Mouse (Mus musculus): ENCODE measurements around the gene Tnnc2. TPM values are rescaled to one million over a fixed set of nuclear protein-coding genes. Genes with fewer than 3 reads are reported as not detected.

The Tnnc2 gene
- total RNA-seq, 2 experiments from 2014 or later, result 1.1 TPM; not detected in 1

DNA sequence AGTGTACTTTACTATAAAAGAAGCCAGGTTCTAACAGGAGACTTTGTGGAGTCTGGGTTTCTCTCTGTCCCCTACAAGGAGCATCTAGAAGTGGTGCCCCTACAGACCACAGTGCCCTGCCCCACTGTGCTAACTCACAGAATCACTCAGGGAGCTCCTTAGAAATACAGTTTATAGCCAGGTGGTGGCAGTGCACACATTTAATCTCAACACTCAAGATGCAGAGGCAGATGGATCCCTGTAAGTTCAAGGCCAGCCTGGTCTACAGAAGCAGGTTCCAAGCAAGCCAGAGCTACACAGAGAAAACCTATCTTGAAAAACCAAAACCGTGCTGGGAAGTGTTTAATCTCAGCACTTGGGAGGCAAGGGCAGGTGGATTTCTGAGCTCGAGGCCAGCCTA lies 14.0 kb upstream of the Tnnc2 start:
- intact Hi-C loops (cut with DNase I), result no loop called here
- H3K4me3 ChIP-seq, result no peak overlapping the region
- DNase-seq (ENCODE audit: extremely low spot score in 1 of 2, low spot score in 2 of 2), result no peak
- H3K27ac ChIP-seq, result no peak overlapping the region
- no peak for TF ChIP-seq CTCF (IDR thresholded peaks at IDR 0.05)

GRCm38 (mm10) chr2:164793236-164793635 lies 13.5 kb upstream of the Tnnc2 start:
- intact Hi-C loops (cut with DNase I), result no loop called here
- Histone ChIP-seq H3K4me3 (no peak overlapping the region), H3K27ac (no peak overlapping the region)
- peak in 1 of 2 experiments; percentile 62 for DNase-seq (ENCODE audit: extremely low spot score in 1 of 2, low spot score in 2 of 2)
- TF ChIP-seq CTCF (IDR thresholded peaks at IDR 0.05), result peak; percentile 78

GRCm38 (mm10) chr2:164792400-164793190 lies 12.8 kb upstream of the Tnnc2 start:
- H3K4me3 ChIP-seq, result no peak overlapping the region
- H3K27ac ChIP-seq, result no peak overlapping the region
- intact Hi-C loops (cut with DNase I), result no loop called here
- no peak for TF ChIP-seq CTCF (IDR thresholded peaks at IDR 0.05)
- no peak for DNase-seq (ENCODE audit: extremely low spot score in 1 of 2, low spot score in 2 of 2)

DNA sequence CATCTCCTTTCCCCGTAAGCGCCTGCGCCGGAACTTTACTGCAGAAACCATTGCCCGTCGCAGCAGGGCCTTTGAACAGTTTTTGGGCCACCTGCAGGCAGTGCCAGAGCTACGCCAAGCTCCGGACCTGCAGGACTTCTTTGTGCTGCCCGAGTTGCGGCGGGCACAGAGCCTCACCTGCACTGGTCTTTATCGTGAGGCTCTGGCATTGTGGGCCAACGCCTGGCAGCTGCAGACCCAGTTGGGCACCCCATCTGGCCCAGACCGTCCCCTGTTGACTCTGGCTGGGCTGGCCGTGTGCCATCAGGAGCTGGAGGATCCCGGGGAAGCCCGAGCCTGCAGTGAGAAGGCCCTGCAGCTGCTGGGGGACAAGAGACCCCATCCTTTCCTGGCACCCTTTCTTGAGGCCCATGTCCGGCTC lies 12.1 kb upstream of the Tnnc2 start:
- no peak overlapping the region for H3K4me3 ChIP-seq
- intact Hi-C loops (cut with DNase I), result no loop called here
- no peak for TF ChIP-seq CTCF (IDR thresholded peaks at IDR 0.05)
- H3K27ac ChIP-seq, result no peak overlapping the region
- no peak for DNase-seq (ENCODE audit: extremely low spot score in 1 of 2, low spot score in 2 of 2)

GRCm38 (mm10) chr2:164790451-164790850 lies 10.7 kb upstream of the Tnnc2 start:
- no peak for TF ChIP-seq CTCF (IDR thresholded peaks at IDR 0.05)
- Histone ChIP-seq H3K4me3 (no peak overlapping the region), H3K27ac (no peak overlapping the region)
- no peak for DNase-seq (ENCODE audit: extremely low spot score in 1 of 2, low spot score in 2 of 2)
- intact Hi-C loops (cut with DNase I), result no loop called here

- no peak for TF ChIP-seq CTCF (IDR thresholded peaks at IDR 0.05)
- intact Hi-C loops (cut with DNase I), result loop anchor here (5.0 kb wide), 1 partner anchor 111 kb away; no protein-coding TSS in a partner anchor
These were observed 8.6 kb upstream of the Tnnc2 start for GRCm38 (mm10) chr2:164788411-164788810.

GRCm38 (mm10) chr2:164787779-164788178 lies 8.0 kb upstream of the Tnnc2 start:
- Histone ChIP-seq H3K4me3 (peak overlapping the region; percentile 89), H3K27ac (no peak overlapping the region)
- TF ChIP-seq CTCF (IDR thresholded peaks at IDR 0.05), result no peak
- intact Hi-C loops (cut with DNase I), result loop anchor here (5.0 kb wide), 1 partner anchor 110 kb away; no protein-coding TSS in a partner anchor
- DNase-seq (ENCODE audit: extremely low spot score in 1 of 2, low spot score in 2 of 2), result no peak

More at GRCm38 (mm10) chr2:164788411-164788810, 8.6 kb upstream of the Tnnc2 start:
- Histone ChIP-seq H3K27ac (0 out of 2 replicates have a peak overlapping the region, but pooled peaks have one; percentile 13), H3K4me3 (peak overlapping the region; percentile 89; the same call in 1 of the 2 replicates)
- DNase-seq (ENCODE audit: extremely low spot score in 1 of 2, low spot score in 2 of 2), result no peak

DNA sequence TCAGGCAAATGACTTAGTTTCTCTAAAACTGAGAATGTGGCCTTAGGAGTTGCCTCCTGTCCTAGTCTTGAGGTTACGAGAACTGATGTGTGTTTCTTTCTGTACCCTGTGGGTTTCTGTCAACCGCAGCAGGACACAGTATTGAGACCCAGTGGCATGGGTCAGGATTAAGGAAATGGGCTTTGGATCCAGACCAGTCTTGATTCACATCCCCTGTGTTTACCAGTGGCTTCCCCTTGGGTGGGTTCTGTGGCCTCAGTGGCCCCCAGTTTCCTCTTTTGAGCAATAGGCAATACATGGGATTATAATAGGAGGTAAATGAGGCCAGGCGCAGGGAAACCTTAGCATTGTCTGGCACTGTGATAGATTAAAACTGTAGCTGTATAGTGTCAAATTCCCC lies 7.3 kb upstream of the Tnnc2 start:
- H3K4me3 ChIP-seq, result peak overlapping the region; percentile 89
- H3K27ac ChIP-seq, result peak overlapping the region; percentile 96
- no peak for TF ChIP-seq CTCF (IDR thresholded peaks at IDR 0.05)
- intact Hi-C loops (cut with DNase I), result loop anchor here (5.0 kb wide), 1 partner anchor 110 kb away; no protein-coding TSS in a partner anchor
- DNase-seq (ENCODE audit: extremely low spot score in 1 of 2, low spot score in 2 of 2), result no peak

- Histone ChIP-seq H3K27ac (peak overlapping the region; percentile 96), H3K4me3 (peak overlapping the region; percentile 89)
- intact Hi-C loops (cut with DNase I), result loop anchor here (5.0 kb wide), 1 partner anchor 109 kb away; no protein-coding TSS in a partner anchor
- no peak for DNase-seq (ENCODE audit: extremely low spot score in 1 of 2, low spot score in 2 of 2)
- no peak for TF ChIP-seq CTCF (IDR thresholded peaks at IDR 0.05)
These were observed 6.7 kb upstream of the Tnnc2 start for GRCm38 (mm10) chr2:164786388-164786885.

DNA sequence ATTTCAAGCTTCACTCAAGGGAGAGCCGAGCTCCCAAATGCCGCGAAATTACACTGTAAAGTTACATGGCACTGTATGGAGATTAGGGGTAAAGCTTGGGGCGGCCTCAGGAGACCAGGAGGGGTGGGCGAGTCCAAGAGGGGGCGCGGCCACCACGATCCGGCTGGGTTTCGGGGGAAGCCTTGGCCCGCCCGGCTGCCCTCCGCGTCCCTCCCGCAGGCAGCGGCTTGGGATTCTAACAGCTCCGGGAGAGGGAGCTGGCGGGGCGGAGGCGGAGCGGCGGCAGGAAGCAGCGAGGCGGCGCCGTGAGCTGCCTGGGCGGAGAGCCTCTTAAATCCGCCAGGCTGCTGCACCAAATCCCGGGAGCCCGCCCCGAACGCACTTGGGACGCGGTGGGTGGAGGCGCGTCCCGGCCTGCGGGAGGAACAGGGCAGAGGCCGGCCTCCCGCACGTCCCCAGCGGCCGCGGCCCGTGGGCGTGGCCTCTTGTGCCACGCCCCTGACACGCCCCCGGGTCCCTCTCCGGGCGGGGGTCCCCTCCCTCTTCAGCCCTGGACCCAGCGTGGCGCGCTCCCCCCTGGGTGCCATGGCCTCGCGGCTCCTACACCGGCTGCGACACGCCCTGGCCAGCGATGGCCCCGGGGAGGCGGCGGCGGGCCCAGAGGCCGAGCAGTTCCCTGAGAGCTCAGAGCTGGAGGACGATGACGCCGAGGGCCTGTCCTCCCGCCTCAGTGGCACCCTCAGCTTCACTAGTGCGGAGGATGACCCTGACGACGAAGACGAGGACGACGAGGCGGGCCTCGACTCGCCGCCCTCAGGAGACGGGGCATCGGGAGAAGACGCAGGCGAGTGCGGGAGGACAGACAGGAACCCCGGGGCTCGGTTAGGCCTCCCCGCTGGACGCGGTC lies 6.0 kb upstream of the Tnnc2 start, which contains the start of gene Snx21:
Snx21 (plus strand) TSS at position 343 of the 907 bp plus-strand sequence.
- peak; percentile 48 for TF ChIP-seq CTCF (IDR thresholded peaks at IDR 0.05)
- H3K27ac ChIP-seq, result peak within 1 kb of the TSS; percentile 96
- intact Hi-C loops (cut with DNase I), result loop anchor here (5.0 kb wide), 1 partner anchor 108 kb away; no protein-coding TSS in a partner anchor
- DNase-seq (ENCODE audit: extremely low spot score in 1 of 2, low spot score in 2 of 2), result peak; percentile 87
- peak within 1 kb of the TSS; percentile 89 for H3K4me3 ChIP-seq

DNA sequence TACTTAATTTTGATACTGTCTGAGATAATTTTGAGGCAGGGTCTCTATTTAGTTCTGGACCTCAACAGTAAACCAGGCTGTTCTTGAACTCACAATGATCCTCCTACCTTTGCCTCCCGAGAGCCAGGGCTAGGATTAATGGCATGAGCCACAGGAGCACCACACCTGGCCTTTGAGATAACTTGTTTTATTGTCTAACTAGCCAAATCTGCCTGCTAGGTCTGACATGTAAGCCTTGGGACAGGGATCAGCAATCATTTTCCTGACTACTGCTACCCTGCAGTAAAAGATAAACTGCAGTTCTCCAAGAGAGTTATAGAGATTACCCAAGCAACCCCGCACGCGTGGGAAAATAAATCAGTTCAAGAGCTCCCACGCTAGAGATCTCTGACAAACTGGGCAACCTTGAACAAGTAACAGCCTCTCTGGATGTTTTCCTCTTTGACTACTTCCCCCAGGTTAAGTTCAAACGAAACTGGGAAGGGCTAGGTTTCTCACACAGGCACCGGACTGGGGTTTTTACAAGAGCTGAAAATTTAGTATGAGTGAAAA lies 5.2 kb upstream of the Tnnc2 start:
- Histone ChIP-seq H3K4me3 (peak overlapping the region; percentile 89), H3K27ac (peak overlapping the region; percentile 96)
- DNase-seq (ENCODE audit: extremely low spot score in 1 of 2, low spot score in 2 of 2), result no peak
- no peak for TF ChIP-seq CTCF (IDR thresholded peaks at IDR 0.05)
- intact Hi-C loops (cut with DNase I), result loop anchor here (5.0 kb wide), 1 partner anchor 108 kb away; no protein-coding TSS in a partner anchor
